Mouse (Mus musculus): ENCODE measurements at regions not wholly inside any gene's neighbourhood (a gene's known extent, or its start where the extent isn't known, plus 50 kb on each side); places are given as distances from the start of the nearest gene placed in this dataset.

- TF ChIP-seq CTCF (IDR thresholded peaks at IDR 0.05; ENCODE audit: control insufficient read depth, insufficient read depth, insufficient read length) (no peak), MYOG (IDR thresholded peaks at IDR 0.05; ENCODE audit: control insufficient read depth, extremely low read depth, insufficient read length) (no peak)
These were observed 2905.1 kb upstream of the Gm12353 start for GRCm38 (mm10) chr4:16700159-16700558.
